Mouse (Mus musculus) telencephalon, adult 2 months (tissue): ENCODE results near the gene H2-T22.
A peak's percentile ranks its signal among the peaks of the same experiment; 100 is the strongest.
"Not testable (repeated sequence)": the region's sequence is repeated elsewhere in the genome, so short reads cannot be mapped to it uniquely, and the experiment has no call there.

ENCODE experiments used
- DNase-seq: peaks from one replicate; pipeline ENCODE4 v3.0.0-alpha.2; 2011; ENCODE audit warnings: low read depth, low spot score

The H2-T22 gene

DNA sequence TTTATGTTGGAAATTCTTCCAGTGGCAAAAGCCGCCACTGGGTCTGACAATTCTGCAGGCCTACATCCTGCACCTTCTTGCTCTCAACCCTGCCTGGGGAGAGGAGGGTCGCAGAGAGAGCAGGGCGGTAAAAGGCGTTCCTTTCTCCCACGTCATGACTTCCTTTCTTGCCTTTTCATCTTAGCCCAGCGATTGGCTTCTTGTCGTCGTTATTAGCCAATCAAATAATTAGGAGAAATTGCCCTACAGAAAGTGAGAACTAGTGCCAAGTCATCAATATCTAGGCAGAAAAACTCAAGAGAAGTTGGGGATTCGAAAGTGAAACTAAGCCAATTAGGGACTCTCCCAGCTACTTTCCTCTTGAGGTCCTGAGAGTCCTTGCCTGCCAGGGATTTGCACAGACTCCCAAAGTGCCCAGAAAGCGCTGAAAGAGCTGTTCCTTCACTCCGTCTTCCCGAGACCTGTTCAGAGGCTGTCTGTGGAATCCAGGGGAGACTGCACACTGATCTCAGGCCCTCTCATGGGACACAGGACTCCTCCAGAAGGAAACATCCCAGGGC lies at the start of gene H2-T22, which contains the start of gene Gm6034:
Gene H2-T22 (minus strand): TSS at position 138 of the 560 bp plus-strand sequence.
Gene Gm6034 (plus strand): TSS at position 352 of the 560 bp plus-strand sequence.
- DNase-seq = peak; percentile 93

- DNase-seq = not testable (repeated sequence)
Measured at GRCm38 (mm10) chr17:36091933-36092332, 49.4 kb upstream of the H2-T22 start.

DNA sequence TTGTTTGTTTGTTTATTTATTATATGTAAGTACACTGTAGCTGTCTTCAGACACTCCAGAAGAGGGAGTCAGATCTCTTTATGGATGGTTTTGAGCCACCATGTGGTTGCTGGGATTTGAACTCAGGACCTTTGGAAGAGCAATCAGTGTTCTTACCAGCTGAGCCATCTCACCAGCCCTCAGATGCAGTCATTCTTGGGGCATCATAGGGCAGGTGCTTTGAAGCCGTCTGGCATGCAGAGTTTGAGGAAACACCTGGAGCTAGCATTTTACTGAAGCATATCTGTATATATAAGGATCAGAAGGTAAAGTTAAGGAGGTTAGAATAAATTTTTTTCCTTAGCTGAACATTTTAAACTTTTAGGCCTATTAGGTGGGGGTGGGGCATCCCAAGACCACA lies 43.4 kb upstream of the H2-T22 start:
- DNase-seq = not testable (repeated sequence)

GRCm38 (mm10) chr17:36083870-36084451 lies 41.4 kb upstream of the H2-T22 start:
- no peak for DNase-seq

DNA sequence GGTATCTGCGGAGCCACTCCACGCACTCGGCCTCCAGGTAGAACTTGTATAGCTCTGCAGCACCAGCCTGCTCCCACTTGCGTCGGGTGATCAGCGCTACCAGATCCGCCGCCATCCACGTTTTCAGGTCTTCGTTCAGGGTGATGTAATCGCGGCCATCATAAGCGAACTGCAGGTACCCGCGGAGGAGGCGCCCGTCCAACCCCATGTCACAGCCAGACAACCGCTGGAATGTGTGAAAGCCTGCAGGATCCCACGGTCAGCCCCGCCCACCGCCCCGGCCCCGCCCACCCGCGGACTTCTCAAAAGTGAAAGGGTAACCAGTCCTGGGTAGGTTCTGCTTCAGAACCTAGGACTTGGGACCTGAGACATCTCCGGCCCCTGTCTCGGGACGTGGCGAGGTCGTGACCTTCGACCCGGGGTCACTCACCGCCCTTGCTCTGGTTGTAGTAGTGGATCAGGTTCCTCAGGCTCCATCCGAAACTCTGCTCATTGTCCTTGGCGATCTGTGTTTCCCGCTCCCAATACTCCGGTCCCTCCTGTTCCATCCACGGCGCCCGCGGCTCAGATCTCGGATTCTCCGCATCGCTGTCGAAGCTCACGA lies 40.8 kb upstream of the H2-T22 start:
- no peak for DNase-seq

DNA sequence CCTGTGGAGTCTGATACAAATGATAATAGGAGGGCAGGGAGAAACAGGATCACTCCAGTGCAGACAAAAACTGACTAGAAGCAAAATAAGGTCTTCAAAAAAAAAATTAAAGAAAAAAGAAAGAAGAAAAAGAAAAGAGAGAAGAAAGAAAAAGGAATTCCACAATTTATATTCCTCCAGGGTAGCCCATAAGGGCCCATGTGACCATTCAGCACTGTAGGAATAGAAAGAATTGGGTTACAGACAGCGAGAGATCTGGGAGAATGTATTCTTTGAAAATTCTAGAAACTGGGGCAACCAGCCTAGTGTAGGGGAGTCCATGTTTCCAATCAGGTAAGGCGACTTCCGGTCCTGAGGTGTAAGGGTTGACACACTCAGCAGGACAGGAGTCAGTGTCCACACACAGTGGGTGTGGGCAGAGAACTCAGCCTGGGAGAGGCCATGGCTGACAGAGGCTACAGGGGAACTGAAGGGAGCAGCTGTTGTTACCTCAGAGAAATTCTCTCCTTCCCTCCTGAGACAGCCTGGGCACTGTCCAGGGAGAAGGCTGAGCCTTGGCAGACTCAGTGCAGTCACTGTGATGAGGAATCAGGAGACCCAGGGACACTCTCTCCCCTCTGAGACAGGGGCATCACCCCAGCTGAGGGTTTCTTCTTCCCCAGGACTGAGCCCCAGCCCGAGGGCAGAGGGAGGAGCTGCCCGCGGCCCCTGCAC lies 40.1 kb upstream of the H2-T22 start:
- not testable (repeated sequence) for DNase-seq

DNA sequence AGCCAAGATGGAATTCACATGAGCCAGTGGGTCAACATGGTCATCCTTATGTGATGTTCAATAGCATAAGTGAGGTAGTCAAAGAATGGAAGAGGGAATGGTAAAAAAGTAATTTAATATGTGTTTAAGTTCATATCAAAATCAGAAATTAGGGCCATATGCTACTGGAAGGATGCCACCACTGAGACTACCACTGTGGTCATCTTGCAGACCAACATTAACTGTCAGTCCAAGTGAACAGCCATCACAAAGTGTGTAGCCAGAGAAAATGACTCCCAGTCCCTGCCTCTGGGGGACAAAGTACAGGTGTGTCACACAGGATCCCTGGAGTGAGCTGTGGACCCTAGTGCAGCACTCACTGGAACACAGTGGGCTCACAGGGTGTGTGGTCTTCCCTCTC lies 39.4 kb upstream of the H2-T22 start:
- not testable (repeated sequence) for DNase-seq

- DNase-seq = peak; percentile 75
Measured at GRCm38 (mm10) chr17:36060829-36061228, 18.3 kb upstream of the H2-T22 start.

DNA sequence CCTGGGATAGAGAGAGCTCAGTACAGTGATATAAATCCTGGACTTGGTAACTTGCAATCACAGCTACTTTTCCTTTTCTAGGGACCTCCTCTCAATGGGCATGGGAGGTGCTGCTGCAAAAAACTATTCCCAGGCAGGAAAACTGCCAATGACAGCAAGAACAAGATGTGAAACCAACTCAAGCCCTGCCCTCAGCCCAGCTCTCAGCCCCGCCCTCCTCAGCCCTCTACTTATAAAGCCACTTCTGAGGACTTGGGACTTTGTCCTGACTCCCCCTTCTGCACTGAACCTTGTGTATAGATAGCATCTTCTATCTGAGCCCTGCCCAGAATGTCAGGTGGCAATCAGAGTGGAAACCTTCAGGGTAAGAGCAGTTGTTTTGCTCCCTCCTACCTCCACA lies 15.8 kb upstream of the H2-T22 start, which contains the start of gene Gm11127:
Gene Gm11127 (minus strand): TSS at position 10 of the 400 bp plus-strand sequence.
- DNase-seq = not testable (repeated sequence)

DNA sequence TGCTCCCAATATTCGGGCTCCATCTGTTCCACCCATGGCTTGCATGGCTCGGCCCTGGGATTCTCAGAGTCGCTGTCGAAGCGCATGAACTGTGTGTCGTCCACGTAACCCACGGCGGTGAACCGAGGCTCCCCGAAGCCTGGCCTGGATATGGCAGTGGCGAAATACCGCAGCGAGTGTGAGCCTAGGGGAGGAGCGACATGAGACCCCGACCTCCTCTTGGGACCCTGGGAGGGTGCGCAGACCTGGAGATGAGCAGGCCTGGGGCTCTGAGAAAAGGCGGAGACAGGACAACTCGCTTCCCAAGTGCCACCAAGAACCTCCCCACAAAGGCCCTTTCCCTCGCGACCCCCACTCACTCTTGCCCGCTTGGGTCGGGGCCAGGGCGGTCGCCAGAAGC lies 15.4 kb upstream of the H2-T22 start:
- DNase-seq = not testable (repeated sequence)

DNA sequence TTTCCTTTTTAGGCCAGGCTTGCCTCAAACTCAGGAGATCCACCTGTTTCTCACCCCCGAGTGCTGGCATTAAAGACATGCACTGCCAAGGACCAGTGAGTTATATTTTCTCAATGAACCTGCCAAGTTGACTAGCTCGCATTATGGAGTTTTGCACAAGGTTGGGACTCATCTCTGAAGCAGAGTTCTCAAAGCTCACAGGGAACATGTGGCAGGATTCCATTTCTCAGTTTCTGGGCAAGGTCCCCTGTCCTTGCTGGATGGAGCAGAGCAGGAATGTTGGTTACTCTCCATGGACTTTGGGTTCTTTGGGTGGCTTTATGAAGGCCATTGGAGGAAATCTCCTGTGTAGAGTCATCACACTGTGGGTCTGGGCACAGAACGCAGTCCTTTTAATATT lies 739 bp upstream of the H2-T22 start:
- DNase-seq = no peak

- not testable (repeated sequence) for DNase-seq
Measured at GRCm38 (mm10) chr17:36042055-36042454, 492 bp downstream of the H2-T22 start.

DNA sequence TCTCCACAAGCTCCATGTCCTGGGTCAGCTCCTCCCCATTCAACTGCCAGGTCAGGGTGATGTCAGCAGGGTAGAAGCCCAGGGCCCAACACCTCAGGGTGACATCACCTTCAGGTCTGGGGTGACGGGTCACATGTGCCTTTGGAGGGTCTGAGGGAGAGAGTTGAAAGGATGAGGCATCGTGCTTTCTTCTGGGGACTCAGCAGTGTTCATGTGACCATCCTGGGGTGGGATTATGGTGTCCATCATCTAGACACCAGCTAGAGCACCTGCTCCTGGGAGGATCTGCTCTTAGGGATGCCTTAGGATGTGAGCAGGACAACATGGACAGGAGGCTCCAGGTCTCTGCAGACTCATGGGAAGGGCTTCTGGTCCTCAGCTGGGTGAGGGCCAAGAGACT lies 1.9 kb downstream of the H2-T22 start:
- not testable (repeated sequence) for DNase-seq

- not testable (repeated sequence) for DNase-seq
Measured at GRCm38 (mm10) chr17:36036126-36036525, 6.4 kb downstream of the H2-T22 start.

- not testable (repeated sequence) for DNase-seq
Measured at GRCm38 (mm10) chr17:36035010-36035638, 7.4 kb downstream of the H2-T22 start.

DNA sequence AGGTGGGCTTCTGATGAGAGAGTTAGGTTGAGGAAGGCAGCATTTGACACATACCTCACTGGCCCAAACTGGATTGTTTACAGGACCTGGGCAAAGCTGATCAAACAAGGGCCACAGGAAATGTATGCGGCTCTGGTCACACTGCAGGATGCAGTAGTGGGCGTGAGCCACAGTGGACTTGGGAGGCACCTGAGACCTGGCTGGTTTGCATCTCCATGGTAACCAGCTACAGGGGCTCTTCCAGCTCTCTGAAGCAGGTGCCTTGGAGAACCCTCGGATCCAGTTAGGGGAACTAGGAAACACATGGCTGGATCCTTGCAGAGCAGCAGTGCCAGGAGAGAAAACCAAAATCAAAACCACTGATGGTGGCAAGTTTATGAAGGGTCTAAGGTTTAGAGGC lies 8.0 kb downstream of the H2-T22 start:
- not testable (repeated sequence) for DNase-seq

GRCm38 (mm10) chr17:36032351-36032875 lies 10.1 kb downstream of the H2-T22 start, which contains the start of gene H2-T23:
Gene H2-T23, minus strand, starts transcription at chr17:36032855.
- DNase-seq = not testable (repeated sequence)

DNA sequence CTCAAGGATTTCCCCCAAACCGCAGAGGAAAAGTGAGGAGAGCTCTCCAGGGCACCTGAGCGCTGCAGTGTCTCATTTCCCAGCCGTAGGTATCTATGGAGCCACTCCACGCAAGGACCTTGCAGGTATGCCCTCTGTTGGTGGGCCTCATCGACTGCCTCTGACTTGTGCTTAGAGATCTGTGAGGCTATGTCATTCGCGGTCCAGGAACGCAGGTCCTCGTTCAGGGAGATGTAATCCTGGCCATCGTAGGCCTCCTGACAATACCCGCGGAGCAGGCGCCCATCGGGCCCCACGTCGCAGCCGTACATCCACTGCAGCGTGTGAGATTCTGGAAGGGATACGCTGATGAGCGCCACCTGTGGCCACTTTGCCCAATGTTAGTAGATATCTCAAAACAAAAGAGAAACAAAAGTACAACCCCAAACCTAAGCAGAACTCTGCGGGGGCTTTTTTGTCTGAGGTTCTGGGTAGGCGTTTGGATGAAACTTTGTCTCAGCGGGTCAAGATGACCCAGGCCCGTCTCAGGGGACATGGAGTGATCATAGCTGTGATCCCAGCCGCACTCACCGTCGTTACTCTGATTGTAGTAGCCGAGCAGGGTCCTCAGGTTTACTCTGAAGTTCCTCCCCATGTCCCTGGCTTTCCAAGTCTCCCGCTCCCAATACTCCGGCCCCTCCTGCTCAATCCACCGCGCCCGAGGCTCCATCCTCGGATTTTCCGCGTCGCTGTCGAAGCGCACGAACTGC lies 10.8 kb downstream of the H2-T22 start:
- not testable (repeated sequence) for DNase-seq

GRCm38 (mm10) chr17:36030703-36031582 lies 11.6 kb downstream of the H2-T22 start:
- DNase-seq = not testable (repeated sequence)
